Mouse (Mus musculus): ENCODE data around the gene 4931414P19Rik. TPM values are rescaled to one million over a fixed set of nuclear protein-coding genes. Genes with fewer than 3 reads are reported as not detected.

The 4931414P19Rik gene
- polyA plus RNA-seq, 1 experiment, result 9.0 TPM

GRCm38 (mm10) chr14:54544703-54545102, 61.1 kb downstream of the 4931414P19Rik start:
- DNase-seq (ENCODE audit: low spot score), result no peak

- DNase-seq (ENCODE audit: low spot score), result no peak
Measured at GRCm38 (mm10) chr14:54540771-54541170, 65.0 kb downstream of the 4931414P19Rik start.

GRCm38 (mm10) chr14:54538580-54538979, 67.2 kb downstream of the 4931414P19Rik start:
- no peak for DNase-seq (ENCODE audit: low spot score)

Other genes with a start within 250 kb of the 4931414P19Rik start
- gene Oxa1l, start 245.2 kb downstream of the 4931414P19Rik start, polyA plus RNA-seq (2012; rRNA removed), result 61.4 and 65.5 TPM in 2 replicates
- 8.9 TPM in 2 replicates for gene Slc7a7, start 188.2 kb downstream of the 4931414P19Rik start, polyA plus RNA-seq (2012; rRNA removed)
- gene Mrpl52, start 179.1 kb downstream of the 4931414P19Rik start, polyA plus RNA-seq (2012; rRNA removed), result 221 and 233 TPM in 2 replicates
- gene Mmp14, start 174.4 kb downstream of the 4931414P19Rik start, polyA plus RNA-seq (2012; rRNA removed), result 202 and 226 TPM in 2 replicates
- 81.0 and 93.8 TPM in 2 replicates for gene Lrp10, start 141.9 kb downstream of the 4931414P19Rik start, polyA plus RNA-seq (2012; rRNA removed)
- 0.28 and 0.32 TPM in 2 replicates for gene Rem2, start 129.9 kb downstream of the 4931414P19Rik start, polyA plus RNA-seq (2012; rRNA removed)
- 38.1 and 40.2 TPM in 2 replicates for gene Prmt5, start 88.5 kb downstream of the 4931414P19Rik start, polyA plus RNA-seq (2012; rRNA removed)
- 14.1 and 14.2 TPM in 2 replicates for gene Haus4, start 51.4 kb downstream of the 4931414P19Rik start, polyA plus RNA-seq (2012; rRNA removed)
- 38.5 and 43.1 TPM in 2 replicates for gene Ajuba, start 28.4 kb downstream of the 4931414P19Rik start, polyA plus RNA-seq (2012; rRNA removed)
- gene Psmb5, start 12.0 kb upstream of the 4931414P19Rik start, polyA plus RNA-seq (2012; rRNA removed), result 146 and 179 TPM in 2 replicates
- not detected in 2 replicates for gene Psmb11, start 15.4 kb upstream of the 4931414P19Rik start, polyA plus RNA-seq (2012; rRNA removed)
- not detected in 2 replicates for gene Gm17606, start 35.0 kb upstream of the 4931414P19Rik start, polyA plus RNA-seq (2012; rRNA removed)
- 1.5 and 1.6 TPM in 2 replicates for gene Cdh24, start 35.4 kb upstream of the 4931414P19Rik start, polyA plus RNA-seq (2012; rRNA removed)
- 55.7 and 64.4 TPM in 2 replicates for gene 1700123O20Rik, start 80.2 kb upstream of the 4931414P19Rik start, polyA plus RNA-seq (2012; rRNA removed)
- gene Acin1, start 80.9 kb upstream of the 4931414P19Rik start, polyA plus RNA-seq (2012; rRNA removed), result 129 and 169 TPM in 2 replicates
- 0.06 and 0.14 TPM in 2 replicates for gene Gm29776, start 92.8 kb upstream of the 4931414P19Rik start, polyA plus RNA-seq (2012; rRNA removed)
- 0.40 and 0.47 TPM in 2 replicates for gene Cebpe, start 106.2 kb upstream of the 4931414P19Rik start, polyA plus RNA-seq (2012; rRNA removed)
- gene Slc7a8, start 176.0 kb upstream of the 4931414P19Rik start, polyA plus RNA-seq (2012; rRNA removed), result 20.0 and 27.4 TPM in 2 replicates
- gene Rnf212b, start 208.1 kb upstream of the 4931414P19Rik start, polyA plus RNA-seq (2012; rRNA removed), result 0.06 and 0.08 TPM in 2 replicates

Measured in urinary bladder, adult 2 months (tissue).